Mouse (Mus musculus) kidney, adult 2 months (tissue): Measurements from ENCODE around the gene Chst14.

Experiments used
- CTCF ChIP-seq: fragments of 200-500 bp; conservative IDR thresholded peaks from 2 replicates; pipeline ENCODE4 v1.5.1; 2011; ENCODE audit warnings: low read depth, mild to moderate bottlenecking, control low read depth, low read length, moderate library complexity, mixed read lengths; ENCODE audit not compliant: insufficient read depth, insufficient read length
- POLR2A ChIP-seq: fragments of 200-500 bp; IDR thresholded peaks from one replicate; pipeline ENCODE4 v1.6.1; 2011; ENCODE audit warnings: low read depth, low read length, control low read depth

DNA sequence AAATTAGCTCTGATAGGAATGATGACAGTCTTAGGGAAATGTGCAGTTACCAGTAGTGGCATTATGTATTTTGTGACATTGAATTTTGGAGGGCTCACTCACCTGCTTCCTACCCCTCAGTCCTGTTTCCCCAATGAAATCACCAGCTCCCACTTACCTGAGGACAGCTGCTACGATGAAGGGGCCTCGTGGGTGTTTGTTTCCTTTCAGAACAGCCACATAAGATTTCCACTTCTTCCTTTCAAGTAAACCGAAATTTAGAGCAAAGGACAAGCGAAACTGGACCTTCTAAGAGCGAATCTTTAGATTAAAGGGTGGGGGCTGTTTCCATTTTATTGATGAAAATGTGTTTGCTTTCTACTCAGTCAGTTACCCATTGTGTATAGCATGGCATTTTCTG is 45.8 kb downstream of the Chst14 start:
- TF ChIP-seq CTCF (no peak), POLR2A (no peak)
